Mouse (Mus musculus): ENCODE data around the gene Gpr135.

DNA sequence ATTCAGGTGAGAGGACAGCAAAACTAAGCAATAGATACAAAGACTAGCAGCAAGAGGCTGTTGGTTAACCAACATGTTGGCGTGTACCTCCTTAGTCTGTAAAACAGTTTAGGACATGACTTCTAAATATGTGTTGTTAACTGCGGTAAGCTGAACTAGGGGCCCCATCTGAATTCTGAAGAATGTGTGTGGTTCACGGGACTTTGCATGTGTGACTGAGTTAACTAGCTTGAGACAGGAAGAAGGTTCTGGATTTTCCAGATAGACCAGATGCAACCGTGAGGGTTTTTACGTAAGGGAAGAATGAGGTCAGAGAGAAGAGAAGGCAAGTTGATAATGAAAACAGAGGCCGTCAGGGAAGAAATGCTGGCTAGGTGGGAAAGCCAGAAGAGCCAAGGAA is 33.9 kb downstream of the Gpr135 start:
- TF ChIP-seq CTCF (IDR thresholded peaks at IDR 0.05; ENCODE audit: low read depth, low read length) (no peak), POLR2A (IDR thresholded peaks at IDR 0.05; ENCODE audit: borderline replicate concordance, low read depth, low read length) (no peak)
